Mouse (Mus musculus): ENCODE measurements at regions not wholly inside any gene's neighbourhood (a gene's known extent, or its start where the extent isn't known, plus 50 kb on each side); places are given as distances from the start of the nearest gene placed in this dataset.

DNA sequence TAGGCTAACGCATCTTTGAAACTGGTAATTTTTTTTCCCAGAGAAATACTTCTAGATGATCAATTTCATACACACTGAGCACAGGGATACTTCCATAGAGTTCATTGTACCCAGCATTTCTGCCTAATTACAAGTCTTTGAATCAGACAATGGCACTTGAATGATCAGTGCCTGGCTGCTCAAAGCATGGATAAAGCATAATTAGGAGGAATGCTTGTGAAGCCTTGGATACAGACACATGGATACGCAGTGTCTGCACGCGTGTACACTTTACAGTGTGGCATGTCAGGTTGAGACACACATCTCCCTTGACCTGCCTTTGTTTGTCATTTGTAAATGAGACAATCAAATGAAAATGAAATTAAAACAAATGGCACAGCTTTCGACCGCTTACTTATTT lies 129.2 kb downstream of the Samd5 start:
- Histone ChIP-seq H3K4me3 (replicated peaks in 1 of 3; ENCODE audit: low read depth in 2 of 3, low read length in 2 of 3, poor library complexity in 1 of 3) (no peak overlapping the region), H3K9me3 (replicated peaks; ENCODE audit: low read length) (no peaks in the 10 kb centered on the region), H3K36me3 (replicated peaks in 1 of 2; ENCODE audit: control insufficient read depth in 1 of 2, insufficient read depth in 1 of 2, low read length in 1 of 2) (no peaks in the 10 kb centered on the region), H3K9ac (ENCODE audit: insufficient read depth, low read depth) (no peak overlapping the region), H3K4me2 (ENCODE audit: insufficient read depth, low read depth, poor library complexity, severe bottlenecking) (no peak overlapping the region), H3K79me2 (replicated peaks; ENCODE audit: control insufficient read depth, extremely low read depth, insufficient read depth, poor library complexity, severe bottlenecking) (no peaks in the 10 kb centered on the region), H3K27me3 (replicated peaks) (no peaks in the 10 kb centered on the region), H3K4me1 (ENCODE audit: control insufficient read depth in 1 of 2, insufficient read depth in 2 of 2) (no peaks in the 10 kb centered on the region), H3K27ac (ENCODE audit: insufficient read depth, low read depth) (no peak overlapping the region)
- DNase-seq (ENCODE audit: extremely low read depth) = no peak
- in situ Hi-C loops (cut with MboI; ENCODE audit: low pct_ligation_motif_present, low pct_unique_long_range_greater_than_20kb, low sequenced_read_pairs) (no loop called here), dilution Hi-C loops (cut with MboI; ENCODE audit: extremely low pct_ligation_motif_present, extremely low pct_unique_long_range_greater_than_20kb, low sequenced_read_pairs) (no loop called here)
- TF ChIP-seq BHLHE40 (IDR thresholded peaks at IDR 0.05; ENCODE audit: low read depth, low read length) (no peak), JUND (conservative IDR thresholded peaks at IDR 0.05; ENCODE audit: low read depth, low read length) (no peak), USF2 (conservative IDR thresholded peaks at IDR 0.05; ENCODE audit: low read depth, low read length) (no peak), EP300 (IDR thresholded peaks at IDR 0.05; ENCODE audit: low read length) (no peak), MAZ (IDR thresholded peaks at IDR 0.05; ENCODE audit: low read depth, low read length) (no peak), MAFK (IDR thresholded peaks at IDR 0.05; ENCODE audit: insufficient replicate concordance, low read length) (no peak), MAX (IDR thresholded peaks at IDR 0.05; ENCODE audit: low read length) (no peak), IRF4 (IDR thresholded peaks at IDR 0.05; ENCODE audit: low read depth, low read length) (no peak), RCOR1 (conservative IDR thresholded peaks at IDR 0.05; ENCODE audit: low read depth, low read length) (no peak), USF1 (IDR thresholded peaks at IDR 0.05; ENCODE audit: low read depth, low read length) (no peak), UBTF (IDR thresholded peaks at IDR 0.05; ENCODE audit: low read depth, low read length) (no peak), KAT2A (IDR thresholded peaks at IDR 0.05; ENCODE audit: insufficient replicate concordance, low read length) (no peak), SMC3 (IDR thresholded peaks at IDR 0.05; ENCODE audit: low read depth, low read length) (no peak), JUN (IDR thresholded peaks at IDR 0.05; ENCODE audit: insufficient read depth, low read depth, low read length) (no peak), CHD2 (IDR thresholded peaks at IDR 0.05; ENCODE audit: low read length) (no peak), MXI1 (IDR thresholded peaks at IDR 0.05; ENCODE audit: low read depth, low read length) (no peak), NELFE (IDR thresholded peaks at IDR 0.05; ENCODE audit: low read depth, low read length) (no peak), ELF1 (IDR thresholded peaks at IDR 0.05; ENCODE audit: low read depth, low read length) (no peak)

DNA sequence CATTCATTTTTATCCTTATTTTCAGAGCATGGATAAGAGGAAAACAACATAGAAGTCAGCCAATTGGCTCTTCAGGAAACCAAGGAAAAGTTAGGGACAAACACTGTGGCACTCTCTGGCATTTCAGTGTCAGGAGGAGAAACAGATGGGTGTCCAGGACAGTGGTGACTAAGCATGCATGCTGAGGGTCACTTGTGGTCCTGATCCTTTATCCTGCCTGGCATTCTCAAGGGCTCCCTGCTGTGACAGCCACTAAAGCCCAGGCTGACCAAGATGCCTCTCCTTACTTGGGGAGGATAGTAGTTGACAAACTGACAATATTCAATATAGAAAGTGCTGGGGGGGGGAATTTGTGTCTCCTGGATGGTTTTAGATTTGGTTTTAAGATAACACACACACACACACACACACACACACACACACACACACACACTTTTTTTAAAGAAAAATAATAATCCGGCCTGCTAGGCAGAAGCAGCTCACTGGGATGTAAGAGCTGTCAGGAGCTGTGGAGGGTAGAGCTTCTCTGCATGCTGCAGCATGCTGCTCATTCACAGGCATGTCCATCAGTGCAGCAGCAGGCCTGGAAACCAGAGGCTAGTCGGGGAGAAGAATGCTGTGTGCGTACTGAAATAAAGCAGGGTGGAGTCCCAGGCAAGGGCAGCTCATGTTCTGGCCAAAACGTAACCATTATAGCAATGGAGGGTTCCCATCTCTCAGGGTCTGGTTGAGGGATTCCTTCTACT lies 130.8 kb downstream of the Samd5 start:
- Histone ChIP-seq H3K36me3 (replicated peaks in 1 of 2; ENCODE audit: control insufficient read depth in 1 of 2, insufficient read depth in 1 of 2, low read length in 1 of 2) (no peaks in the 10 kb centered on the region), H3K79me2 (replicated peaks; ENCODE audit: control insufficient read depth, extremely low read depth, insufficient read depth, poor library complexity, severe bottlenecking) (no peaks in the 10 kb centered on the region), H3K9ac (ENCODE audit: insufficient read depth, low read depth) (no peak overlapping the region), H3K27me3 (replicated peaks) (no peaks in the 10 kb centered on the region), H3K4me2 (ENCODE audit: insufficient read depth, low read depth, poor library complexity, severe bottlenecking) (no peak overlapping the region), H3K9me3 (replicated peaks; ENCODE audit: low read length) (no peaks in the 10 kb centered on the region), H3K4me3 (replicated peaks in 1 of 3; ENCODE audit: low read depth in 2 of 3, low read length in 2 of 3, poor library complexity in 1 of 3) (no peak overlapping the region), H3K4me1 (ENCODE audit: control insufficient read depth in 1 of 2, insufficient read depth in 2 of 2) (no peaks in the 10 kb centered on the region), H3K27ac (ENCODE audit: insufficient read depth, low read depth) (no peak overlapping the region)
- dilution Hi-C loops (cut with MboI; ENCODE audit: extremely low pct_ligation_motif_present, extremely low pct_unique_long_range_greater_than_20kb, low sequenced_read_pairs) (no loop called here), in situ Hi-C loops (cut with MboI; ENCODE audit: low pct_ligation_motif_present, low pct_unique_long_range_greater_than_20kb, low sequenced_read_pairs) (no loop called here)
- TF ChIP-seq USF2 (conservative IDR thresholded peaks at IDR 0.05; ENCODE audit: low read depth, low read length) (no peak), MXI1 (IDR thresholded peaks at IDR 0.05; ENCODE audit: low read depth, low read length) (no peak), ETS1 (conservative IDR thresholded peaks at IDR 0.05; ENCODE audit: low read depth, low read length) (no peak), CHD2 (IDR thresholded peaks at IDR 0.05; ENCODE audit: low read length) (no peak), CTCF (conservative IDR thresholded peaks at IDR 0.05 in 1 of 2, IDR thresholded peaks at IDR 0.05 in 1 of 2; ENCODE audit: low read depth in 2 of 2, low read length in 2 of 2) (no peak), BHLHE40 (IDR thresholded peaks at IDR 0.05; ENCODE audit: low read depth, low read length) (no peak), MAZ (IDR thresholded peaks at IDR 0.05; ENCODE audit: low read depth, low read length) (no peak), UBTF (IDR thresholded peaks at IDR 0.05; ENCODE audit: low read depth, low read length) (no peak), JUN (IDR thresholded peaks at IDR 0.05; ENCODE audit: insufficient read depth, low read depth, low read length) (no peak), NRF1 (IDR thresholded peaks at IDR 0.05; ENCODE audit: low read depth, low read length) (no peak), PAX5 (IDR thresholded peaks at IDR 0.05; ENCODE audit: low read length) (no peak), KAT2A (IDR thresholded peaks at IDR 0.05; ENCODE audit: insufficient replicate concordance, low read length) (no peak), POLR2A (IDR thresholded peaks at IDR 0.05; ENCODE audit: low read depth, low read length) (no peak), SIN3A (IDR thresholded peaks at IDR 0.05; ENCODE audit: low read length) (no peak)
- no peak for DNase-seq (ENCODE audit: extremely low read depth)

All from CH12.LX (cell line).